Mouse (Mus musculus): ENCODE measurements at regions not wholly inside any gene's neighbourhood (a gene's known extent, or its start where the extent isn't known, plus 50 kb on each side); places are given as distances from the start of the nearest gene placed in this dataset.

DNA sequence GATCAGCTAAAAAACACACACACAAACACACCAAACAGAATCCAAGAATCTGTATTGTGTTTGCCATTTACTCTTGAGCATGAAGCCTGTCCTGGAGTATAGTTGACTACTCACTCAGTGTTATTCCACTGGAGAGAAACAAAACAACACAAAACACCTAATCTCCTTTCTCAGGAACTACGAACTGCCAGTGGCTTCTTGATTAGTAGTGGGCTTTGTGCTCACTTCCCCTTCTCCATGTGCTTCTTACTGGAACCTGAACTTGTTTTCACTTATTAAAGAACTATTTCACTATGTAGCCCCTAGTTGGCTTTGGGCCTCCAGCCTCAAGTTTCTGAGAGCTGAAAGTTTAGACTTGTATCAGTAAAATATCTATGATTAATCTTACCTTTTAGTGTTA, 84.0 kb upstream of the Speer4f2 start:
- 66% methylated on average over 1 of the region's 1 CpGs for WGBS
- no peaks in the 10 kb centered on the region for H3K9me3 ChIP-seq
- ATAC-seq (ENCODE audit: low FRiP score, low read depth): no peak

DNA sequence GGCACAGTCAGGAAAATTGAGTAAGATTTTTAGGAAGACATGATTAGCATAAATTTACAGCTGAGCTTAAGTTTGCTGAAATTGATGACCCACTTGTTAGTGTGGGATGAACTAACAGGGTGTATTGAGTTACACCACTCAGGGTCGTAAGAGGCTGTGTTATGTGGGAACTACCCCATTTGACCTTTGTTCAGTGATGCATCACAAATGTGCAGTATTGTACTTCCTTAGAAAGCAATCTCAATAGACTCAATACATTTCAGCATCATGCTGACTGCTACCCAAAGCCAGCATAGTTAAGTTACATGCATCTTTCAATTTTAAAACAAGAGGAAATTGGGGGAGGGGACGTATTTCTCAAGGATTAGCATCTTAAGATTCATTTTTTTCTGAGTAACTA, 80.4 kb upstream of the Speer4f2 start:
- Histone ChIP-seq H3K9ac (no peak overlapping the region), H3K4me3 (no peak overlapping the region), H3K27ac (no peak overlapping the region), H3K9me3 (no peaks in the 10 kb centered on the region), H3K27me3 (no peaks in the 10 kb centered on the region), H3K4me2 (replicated peaks) (no peak overlapping the region), H3K4me1 (no peaks in the 10 kb centered on the region), H3K36me3 (no peaks in the 10 kb centered on the region)
- no peak for ATAC-seq (ENCODE audit: low FRiP score, low read depth)
- WGBS: 58% methylated on average over 2 of the region's 2 CpGs

More for the DNA sequence above, 84.0 kb upstream of the Speer4f2 start:
- no peak overlapping the region for H3K9ac ChIP-seq
- no peak overlapping the region for H3K27ac ChIP-seq
- no peak overlapping the region for H3K4me3 ChIP-seq
- H3K4me1 ChIP-seq: no peaks in the 10 kb centered on the region
- no peaks in the 10 kb centered on the region for H3K27me3 ChIP-seq
- H3K4me2 ChIP-seq (replicated peaks): no peak overlapping the region
- H3K36me3 ChIP-seq: no peaks in the 10 kb centered on the region

DNA sequence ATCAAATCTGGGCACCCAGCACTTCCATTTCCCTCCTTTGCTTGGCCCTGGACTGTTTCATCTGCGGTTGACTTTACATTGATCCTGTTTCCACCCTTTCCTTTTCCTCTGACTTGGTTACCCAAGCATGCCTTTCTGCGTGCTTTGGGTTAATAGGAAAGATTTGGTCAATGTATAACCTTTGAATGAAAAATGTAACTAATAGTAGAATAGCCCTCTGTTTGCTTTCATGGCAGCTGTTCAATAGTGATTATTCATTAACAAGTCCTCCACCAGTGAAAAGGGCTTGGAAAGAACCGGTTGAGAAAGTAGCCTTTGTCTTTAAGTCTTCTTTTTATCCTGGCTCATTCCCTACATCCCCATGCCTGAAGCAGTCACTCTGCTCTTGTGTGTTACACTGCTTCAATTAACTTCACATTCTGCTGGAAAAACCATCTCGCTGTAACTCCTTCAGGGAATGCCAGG, 76.4 kb upstream of the Speer4f2 start:
- no peak overlapping the region; the same call in 1 of the 2 replicates for H3K27ac ChIP-seq
- ATAC-seq (ENCODE audit: low FRiP score, low read depth): no peak

DNA sequence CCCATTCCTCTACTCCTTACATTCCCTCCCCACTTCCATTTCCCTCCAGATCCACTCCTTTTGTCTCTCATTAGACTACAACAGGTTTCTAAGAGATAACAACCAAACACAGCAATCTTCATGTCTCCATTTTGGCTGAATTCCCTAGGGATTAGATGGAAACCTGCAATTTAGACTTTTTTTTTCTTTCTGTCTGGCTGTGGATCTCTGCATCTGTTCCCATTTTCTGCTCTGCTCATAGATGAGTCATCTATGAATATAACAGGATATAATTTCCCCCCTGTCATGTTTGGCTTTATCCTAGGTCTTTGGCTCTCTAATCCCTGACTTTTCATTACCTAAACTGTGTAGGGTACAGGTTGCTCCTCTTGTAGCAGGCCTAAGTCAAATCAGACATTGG, 73.1 kb upstream of the Speer4f2 start:
- H3K4me2 ChIP-seq (replicated peaks): no peak overlapping the region
- H3K9me3 ChIP-seq: no peaks in the 10 kb centered on the region
- H3K4me1 ChIP-seq: no peaks in the 10 kb centered on the region
- H3K4me3 ChIP-seq: no peak overlapping the region
- no peaks in the 10 kb centered on the region for H3K27me3 ChIP-seq
- no peak for ATAC-seq (ENCODE audit: low FRiP score, low read depth)
- H3K9ac ChIP-seq: no peak overlapping the region
- H3K36me3 ChIP-seq: no peaks in the 10 kb centered on the region
- H3K27ac ChIP-seq: no peak overlapping the region

More for the DNA sequence above, 76.4 kb upstream of the Speer4f2 start:
- Histone ChIP-seq H3K4me3 (no peak overlapping the region), H3K27me3 (no peaks in the 10 kb centered on the region), H3K9me3 (no peaks in the 10 kb centered on the region), H3K36me3 (no peaks in the 10 kb centered on the region), H3K4me2 (replicated peaks) (no peak overlapping the region), H3K9ac (no peak overlapping the region), H3K4me1 (no peaks in the 10 kb centered on the region)
- WGBS: 62% methylated on average over 4 of the region's 4 CpGs

DNA sequence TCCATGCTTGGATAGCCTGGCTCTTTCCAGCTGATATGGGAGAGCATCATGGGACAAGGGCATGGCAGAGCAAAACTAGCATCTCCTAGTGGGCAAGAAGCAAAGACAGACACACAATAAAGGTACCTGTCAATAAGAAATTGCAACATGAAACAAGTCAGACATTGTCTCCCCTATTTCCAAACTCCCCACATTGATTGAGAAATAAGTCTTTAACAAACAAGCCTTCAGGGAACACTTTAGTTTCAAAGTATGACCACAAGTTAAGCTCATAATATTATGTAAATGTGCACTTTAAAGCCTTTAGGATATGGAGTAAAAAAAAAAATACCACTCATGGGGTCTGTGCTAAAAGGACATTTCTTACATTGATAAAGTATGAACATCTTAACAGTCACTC, 51.5 kb upstream of the Speer4f2 start:
- Histone ChIP-seq H3K36me3 (no peaks in the 10 kb centered on the region), H3K4me3 (no peak overlapping the region), H3K4me2 (replicated peaks) (no peak overlapping the region), H3K9me3 (no peaks in the 10 kb centered on the region), H3K27ac (no peak overlapping the region), H3K9ac (no peak overlapping the region), H3K27me3 (no peaks in the 10 kb centered on the region), H3K4me1 (no peaks in the 10 kb centered on the region)
- no peak for ATAC-seq (ENCODE audit: low FRiP score, low read depth)
